Mouse (Mus musculus): Measurements from ENCODE around the gene Zc3h7b.

Zc3h7b gene

GRCm38 (mm10) chr15:81822631-81823030, 77.8 kb downstream of the Zc3h7b start:
- DNase-seq: no peak

GRCm38 (mm10) chr15:81824832-81825231, 80.0 kb downstream of the Zc3h7b start:
- DNase-seq: no peak

- no peak for DNase-seq
These were observed 83.8 kb downstream of the Zc3h7b start for GRCm38 (mm10) chr15:81828426-81829207.

GRCm38 (mm10) chr15:81829208-81829580, 84.3 kb downstream of the Zc3h7b start:
- DNase-seq: no peak

GRCm38 (mm10) chr15:81830530-81830929, 85.7 kb downstream of the Zc3h7b start:
- no peak for DNase-seq

GRCm38 (mm10) chr15:81831136-81831825, 86.4 kb downstream of the Zc3h7b start:
- DNase-seq: peak; percentile 93 to 95

GRCm38 (mm10) chr15:81832219-81832618, 87.4 kb downstream of the Zc3h7b start:
- DNase-seq: peak in 1 of 2 experiments; percentile 53

- no peak for DNase-seq
These were observed 88.6 kb downstream of the Zc3h7b start for GRCm38 (mm10) chr15:81833481-81833880.

- peak; percentile 61 to 66 for DNase-seq
These were observed 89.4 kb downstream of the Zc3h7b start for GRCm38 (mm10) chr15:81834171-81834841.

- no peak for DNase-seq
These were observed 90.4 kb downstream of the Zc3h7b start for GRCm38 (mm10) chr15:81835007-81835880.

GRCm38 (mm10) chr15:81836124-81836821, 91.4 kb downstream of the Zc3h7b start:
- peak; percentile 79 to 80 for DNase-seq

- DNase-seq: no peak
These were observed 92.4 kb downstream of the Zc3h7b start for GRCm38 (mm10) chr15:81836966-81837920.

- DNase-seq: peak; percentile 36 to 43
These were observed 93.8 kb downstream of the Zc3h7b start for GRCm38 (mm10) chr15:81838554-81839235.

GRCm38 (mm10) chr15:81839634-81840033, 94.8 kb downstream of the Zc3h7b start:
- peak; percentile 97 to 98 for DNase-seq

- DNase-seq: no peak
These were observed 95.4 kb downstream of the Zc3h7b start for GRCm38 (mm10) chr15:81840306-81840705.

GRCm38 (mm10) chr15:81842275-81842674, 97.4 kb downstream of the Zc3h7b start:
- no peak for DNase-seq

- no peak for DNase-seq
These were observed 100.3 kb downstream of the Zc3h7b start for GRCm38 (mm10) chr15:81845033-81845625.

- DNase-seq: no peak
These were observed 100.9 kb downstream of the Zc3h7b start for GRCm38 (mm10) chr15:81845724-81846123.

Data from cerebellum, postnatal 14 days (tissue).